Mouse (Mus musculus): ENCODE results near the gene Otud7b. TPM values are rescaled to one million over a fixed set of nuclear protein-coding genes. Genes with fewer than 3 reads are reported as not detected.

The Otud7b gene
- polyA plus RNA-seq, 1 experiment = 4.7 TPM

GRCm38 (mm10) chr3:96207819-96208218 is 103.5 kb downstream of the Otud7b start:
- no peaks in the 10 kb centered on the region for H3K4me1 ChIP-seq (ENCODE audit: control insufficient read depth, insufficient read depth, low read length)
- H3K27ac ChIP-seq (ENCODE audit: insufficient read depth, low read depth, low read length) = no peak overlapping the region
- no peak overlapping the region for H3K4me3 ChIP-seq (ENCODE audit: insufficient read depth, low read length)
- TF ChIP-seq CTCF (IDR thresholded peaks at IDR 0.05; ENCODE audit: low read depth, low read length) = no peak
- TF ChIP-seq POLR2A (IDR thresholded peaks at IDR 0.05; ENCODE audit: borderline replicate concordance, low read depth, low read length) = no peak

GRCm38 (mm10) chr3:96209242-96209641 is 104.9 kb downstream of the Otud7b start:
- TF ChIP-seq POLR2A (IDR thresholded peaks at IDR 0.05; ENCODE audit: borderline replicate concordance, low read depth, low read length) (no peak), CTCF (IDR thresholded peaks at IDR 0.05; ENCODE audit: low read depth, low read length) (0 out of 2 replicates have a peak, but pooled peaks have one; percentile 13)
- Histone ChIP-seq H3K4me3 (ENCODE audit: insufficient read depth, low read length) (no peak overlapping the region), H3K27ac (ENCODE audit: insufficient read depth, low read depth, low read length) (no peak overlapping the region), H3K4me1 (ENCODE audit: control insufficient read depth, insufficient read depth, low read length) (peaks cover 3% of the 10 kb centered on the region; the same call in 1 of the 2 replicates)

Other genes starting within 250 kb of the Otud7b start
- 33.0 and 34.9 TPM in 2 replicates for gene Prpf3, start 248.6 kb upstream of the Otud7b start, polyA plus RNA-seq (2012; ENCODE audit: insufficient read depth, insufficient read length, missing spikeins)
- gene Mrps21, start 233.0 kb upstream of the Otud7b start, polyA plus RNA-seq (2012; ENCODE audit: insufficient read depth, insufficient read length, missing spikeins) = 227 and 228 TPM in 2 replicates
- 1.6 and 1.7 TPM in 2 replicates for gene Ciart, start 222.3 kb upstream of the Otud7b start, polyA plus RNA-seq (2012; ENCODE audit: insufficient read depth, insufficient read length, missing spikeins)
- gene BC028528, start 212.5 kb upstream of the Otud7b start, polyA plus RNA-seq (2012; ENCODE audit: insufficient read depth, insufficient read length, missing spikeins) = 145 and 162 TPM in 2 replicates
- gene Aph1a, start 210.6 kb upstream of the Otud7b start, polyA plus RNA-seq (2012; ENCODE audit: insufficient read depth, insufficient read length, missing spikeins) = 116 and 118 TPM in 2 replicates
- not detected in 2 replicates for gene Car14, start 199.8 kb upstream of the Otud7b start, polyA plus RNA-seq (2012; ENCODE audit: insufficient read depth, insufficient read length, missing spikeins)
- 134 and 150 TPM in 2 replicates for gene Anp32e, start 175.3 kb upstream of the Otud7b start, polyA plus RNA-seq (2012; ENCODE audit: insufficient read depth, insufficient read length, missing spikeins)
- gene Plekho1, start 108.5 kb upstream of the Otud7b start, polyA plus RNA-seq (2012; ENCODE audit: insufficient read depth, insufficient read length, missing spikeins) = 298 and 305 TPM in 2 replicates
- 18.6 and 22.9 TPM in 2 replicates for gene Vps45, start 46.1 kb upstream of the Otud7b start, polyA plus RNA-seq (2012; ENCODE audit: insufficient read depth, insufficient read length, missing spikeins)
- gene Mtmr11, start 57.5 kb downstream of the Otud7b start, polyA plus RNA-seq (2012; ENCODE audit: insufficient read depth, insufficient read length, missing spikeins) = 12.6 and 14.4 TPM in 2 replicates
- gene Sf3b4, start 67.8 kb downstream of the Otud7b start, polyA plus RNA-seq (2012; ENCODE audit: insufficient read depth, insufficient read length, missing spikeins) = 53.7 and 62.7 TPM in 2 replicates
- gene Sv2a, start 76.6 kb downstream of the Otud7b start, polyA plus RNA-seq (2012; ENCODE audit: insufficient read depth, insufficient read length, missing spikeins) = 0.64 and 0.92 TPM in 2 replicates
- gene Bola1, start 115.2 kb downstream of the Otud7b start, polyA plus RNA-seq (2012; ENCODE audit: insufficient read depth, insufficient read length, missing spikeins) = 14.1 and 19.0 TPM in 2 replicates
- gene Hist2h2ab, start 115.3 kb downstream of the Otud7b start, polyA plus RNA-seq (2012; ENCODE audit: insufficient read depth, insufficient read length, missing spikeins) = not detected in 2 replicates
- gene Hist2h2ac, start 116.4 kb downstream of the Otud7b start, polyA plus RNA-seq (2012; ENCODE audit: insufficient read depth, insufficient read length, missing spikeins) = not detected in 2 replicates
- gene Hist2h2be, start 116.6 kb downstream of the Otud7b start, polyA plus RNA-seq (2012; ENCODE audit: insufficient read depth, insufficient read length, missing spikeins) = 13.0 and 13.9 TPM in 2 replicates
- gene Hist2h3c2, start 134.6 kb downstream of the Otud7b start, polyA plus RNA-seq (2012; ENCODE audit: insufficient read depth, insufficient read length, missing spikeins) = 2.4 and 13.5 TPM in 2 replicates
- gene Hist2h2aa2, start 135.7 kb downstream of the Otud7b start, polyA plus RNA-seq (2012; ENCODE audit: insufficient read depth, insufficient read length, missing spikeins) = 14.5 and 22.9 TPM in 2 replicates
- not detected in 2 replicates for gene Hist2h2aa1, start 141.0 kb downstream of the Otud7b start, polyA plus RNA-seq (2012; ENCODE audit: insufficient read depth, insufficient read length, missing spikeins)
- 4.9 and 7.4 TPM in 2 replicates for gene Hist2h3c1, start 142.2 kb downstream of the Otud7b start, polyA plus RNA-seq (2012; ENCODE audit: insufficient read depth, insufficient read length, missing spikeins)
- 1.9 and 3.1 TPM in 2 replicates for gene Hist2h4, start 158.8 kb downstream of the Otud7b start, polyA plus RNA-seq (2012; ENCODE audit: insufficient read depth, insufficient read length, missing spikeins)
- gene Hist2h3b, start 164.1 kb downstream of the Otud7b start, polyA plus RNA-seq (2012; ENCODE audit: insufficient read depth, insufficient read length, missing spikeins) = 4.8 and 5.0 TPM in 2 replicates
- gene Hist2h2bb, start 165.2 kb downstream of the Otud7b start, polyA plus RNA-seq (2012; ENCODE audit: insufficient read depth, insufficient read length, missing spikeins) = 3.1 and 3.6 TPM in 2 replicates
- 153 and 166 TPM in 2 replicates for gene Fcgr1, start 189.4 kb downstream of the Otud7b start, polyA plus RNA-seq (2012; ENCODE audit: insufficient read depth, insufficient read length, missing spikeins)